Mouse (Mus musculus) cerebellum, adult 11-12 months (tissue): ENCODE results near the gene Trib3.
A peak's percentile ranks its signal among the peaks of the same experiment; 100 is the strongest.
"Not testable (repeated sequence)": the region's sequence is repeated elsewhere in the genome, so short reads cannot be mapped to it uniquely, and the experiment has no call there.

Experiments
- DNase-seq: peaks from one replicate; pipeline ENCODE4 v3.0.0; 2022

The Trib3 gene

GRCm38 (mm10) chr2:152343329-152344213 lies at the start of gene Trib3:
Gene Trib3 (minus strand): TSS chr2:152344032.
- DNase-seq, result peak; percentile 78

GRCm38 (mm10) chr2:152393225-152394017 lies 49.6 kb upstream of the Trib3 start:
- DNase-seq, result peak; percentile 27

- DNase-seq, result peak; percentile 58
Measured at GRCm38 (mm10) chr2:152392786-152393185, 49.0 kb upstream of the Trib3 start.

- no peak for DNase-seq
Measured at GRCm38 (mm10) chr2:152384191-152384590, 40.4 kb upstream of the Trib3 start.

- DNase-seq, result no peak
Measured at GRCm38 (mm10) chr2:152376345-152376741, 32.5 kb upstream of the Trib3 start, which contains the start of gene Nrsn2. Gene Nrsn2 (minus strand): TSS chr2:152376638.

- peak; percentile 21 for DNase-seq
Measured at GRCm38 (mm10) chr2:152375652-152376344, 32.0 kb upstream of the Trib3 start.

GRCm38 (mm10) chr2:152373547-152373946 lies 29.7 kb upstream of the Trib3 start:
- DNase-seq, result no peak

GRCm38 (mm10) chr2:152372661-152373060 lies 28.8 kb upstream of the Trib3 start:
- DNase-seq, result no peak

- no peak for DNase-seq
Measured at GRCm38 (mm10) chr2:152372104-152372503, 28.3 kb upstream of the Trib3 start.

GRCm38 (mm10) chr2:152368532-152369140 lies 24.8 kb upstream of the Trib3 start:
- peak; percentile 22 for DNase-seq

- DNase-seq, result no peak
Measured at GRCm38 (mm10) chr2:152367917-152368316, 24.1 kb upstream of the Trib3 start.

- DNase-seq, result peak; percentile 54
Measured at GRCm38 (mm10) chr2:152363245-152364147, 19.7 kb upstream of the Trib3 start.

- no peak for DNase-seq
Measured at GRCm38 (mm10) chr2:152361193-152361592, 17.4 kb upstream of the Trib3 start.

- no peak for DNase-seq
Measured at GRCm38 (mm10) chr2:152360271-152360775, 16.5 kb upstream of the Trib3 start.

- DNase-seq, result no peak
Measured at GRCm38 (mm10) chr2:152359616-152360015, 15.8 kb upstream of the Trib3 start.

- DNase-seq, result not testable (repeated sequence)
Measured at GRCm38 (mm10) chr2:152358977-152359376, 15.1 kb upstream of the Trib3 start.

- DNase-seq, result no peak
Measured at GRCm38 (mm10) chr2:152357254-152357653, 13.4 kb upstream of the Trib3 start.

- no peak for DNase-seq
Measured at GRCm38 (mm10) chr2:152349842-152350540, 6.2 kb upstream of the Trib3 start.

- no peak for DNase-seq
Measured at GRCm38 (mm10) chr2:152349205-152349604, 5.4 kb upstream of the Trib3 start.

- no peak for DNase-seq
Measured at GRCm38 (mm10) chr2:152347722-152348121, 3.9 kb upstream of the Trib3 start.
